Mouse (Mus musculus): Measurements from ENCODE around the gene 9130023H24Rik. TPM values are rescaled to one million over a fixed set of nuclear protein-coding genes. Genes with fewer than 3 reads are reported as not detected.

The 9130023H24Rik gene
- total RNA-seq, 1 experiment = 2.6 TPM

DNA sequence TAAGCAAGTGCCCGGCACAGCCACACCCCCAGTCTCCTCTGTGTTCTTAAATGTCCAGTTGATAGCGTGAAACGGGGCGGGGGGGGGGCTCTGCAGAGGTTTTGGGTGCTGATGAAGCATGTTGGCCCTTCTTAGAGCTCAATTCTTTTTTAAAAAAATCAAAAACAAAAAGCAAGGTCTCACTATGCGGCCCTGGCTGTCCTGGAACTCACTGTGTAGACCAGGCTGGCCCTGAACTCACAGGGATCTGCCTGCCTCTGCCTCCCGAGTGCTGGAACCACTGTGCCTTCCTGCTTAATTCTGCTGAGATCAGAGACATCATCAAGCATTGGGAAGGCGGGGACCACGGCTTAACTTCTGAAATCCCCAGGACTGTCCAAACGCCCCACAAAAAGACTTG lies 36.2 kb downstream of the 9130023H24Rik start:
- in situ Hi-C loops (cut with MboI; ENCODE audit: low sequenced_read_pairs in 2 of 2, unreplicated experiment in 2 of 2) = loop anchor here (10.0 to 25.0 kb wide), 2 partner anchors 187 to 189 kb away; partner anchors contain the start of gene Trim72 (in 1 of the 2)
- Histone ChIP-seq H3K4me3 (ENCODE audit: insufficient read depth in 1 of 2, low read depth in 1 of 2, low read length in 2 of 2, poor library complexity in 1 of 2, severe bottlenecking in 1 of 2) (no peak overlapping the region), H3K4me1 (ENCODE audit: control insufficient read depth in 2 of 2, insufficient read depth in 2 of 2, low read length in 2 of 2, poor library complexity in 1 of 2) (no peaks in the 10 kb centered on the region), H3K9me3 (ENCODE audit: control insufficient read depth, insufficient read depth, low read depth, low read length) (no peaks in the 10 kb centered on the region), H3K27ac (ENCODE audit: insufficient read depth, low read depth, low read length, poor library complexity, severe bottlenecking) (no peak overlapping the region), H3K36me3 (ENCODE audit: control insufficient read depth, insufficient read depth, low read length, poor library complexity, severe bottlenecking) (no peaks in the 10 kb centered on the region), H3K9ac (ENCODE audit: insufficient read depth, low read depth, low read length, poor library complexity, severe bottlenecking) (no peak overlapping the region)
- DNase-seq (ENCODE audit: low read depth, low spot score) = no peak
- TF ChIP-seq CHD2 (IDR thresholded peaks at IDR 0.05; ENCODE audit: low read depth, low read length) = no peak
- no peak for TF ChIP-seq HCFC1 (IDR thresholded peaks at IDR 0.05; ENCODE audit: borderline replicate concordance, insufficient read depth, low read length)
- no peak for TF ChIP-seq ZC3H11A (IDR thresholded peaks at IDR 0.05; ENCODE audit: borderline replicate concordance, low read depth, low read length)
- no peak for TF ChIP-seq MAFK (IDR thresholded peaks at IDR 0.05; ENCODE audit: insufficient read depth, low read depth, low read length)
- TF ChIP-seq ZNF384 (IDR thresholded peaks at IDR 0.05; ENCODE audit: low read depth, low read length) = no peak

Other genes starting within 250 kb of the 9130023H24Rik start
- gene Pycard, start 244.2 kb downstream of the 9130023H24Rik start, total RNA-seq (2012; rRNA removed) = 38.7 and 62.1 TPM in 2 replicates
- gene Trim72, start 234.1 kb downstream of the 9130023H24Rik start, total RNA-seq (2012; rRNA removed) = 1.1 and 1.2 TPM in 2 replicates
- gene Itgam, start 175.4 kb downstream of the 9130023H24Rik start, total RNA-seq (2012; rRNA removed) = 0.42 and 1.0 TPM in 2 replicates
- not detected in 2 replicates for gene Gm49368, start 175.3 kb downstream of the 9130023H24Rik start, total RNA-seq (2012; rRNA removed)
- not detected in 2 replicates for gene Itgax, start 108.5 kb downstream of the 9130023H24Rik start, total RNA-seq (2012; rRNA removed)
- gene Itgad, start 83.7 kb downstream of the 9130023H24Rik start, total RNA-seq (2012; rRNA removed) = not detected in 2 replicates
- gene Cox6a2, start 31.6 kb downstream of the 9130023H24Rik start, total RNA-seq (2012; rRNA removed) = 0.36 TPM in 1 of 2 replicates, not detected in the other
- 9.3 and 11.4 TPM in 2 replicates for gene Armc5, start 689 bp downstream of the 9130023H24Rik start, total RNA-seq (2012; rRNA removed)
- 5.1 and 10.5 TPM in 2 replicates for gene Tgfb1i1, start 8.8 kb upstream of the 9130023H24Rik start, total RNA-seq (2012; rRNA removed)
- gene Slc5a2, start 27.6 kb upstream of the 9130023H24Rik start, total RNA-seq (2012; rRNA removed) = 0.49 and 0.53 TPM in 2 replicates
- gene BC017158, start 60.1 kb upstream of the 9130023H24Rik start, total RNA-seq (2012; rRNA removed) = 18.6 and 19.6 TPM in 2 replicates
- gene Rgs10, start 180.7 kb upstream of the 9130023H24Rik start, total RNA-seq (2012; rRNA removed) = 5.4 and 6.2 TPM in 2 replicates
- 73.2 and 73.7 TPM in 2 replicates for gene Tial1, start 223.7 kb upstream of the 9130023H24Rik start, total RNA-seq (2012; rRNA removed)

Measured in ES-E14 (cell line).